Mouse (Mus musculus) lung, adult 2 months (tissue): ENCODE measurements around the gene Caap1. TPM values are rescaled to one million over a fixed set of nuclear protein-coding genes. Genes with fewer than 3 reads are reported as not detected.

Experiments
- DNase-seq: peaks from one replicate; pipeline ENCODE4 v3.0.0; 2022
- H3K4me1 ChIP-seq: fragments of 200-500 bp; 2 replicates; pipeline ENCODE4 v1.6.1; 2011; ENCODE audit warnings: low read length; ENCODE audit not compliant: control insufficient read depth, insufficient read depth
- H3K4me3 ChIP-seq: fragments of 200-500 bp; replicated peaks from 2 replicates; pipeline ENCODE3; 2011; ENCODE audit warnings: low read depth, mild to moderate bottlenecking, control low read depth, low read length; ENCODE audit errors: extremely low read depth
- CTCF ChIP-seq: fragments of 200-500 bp; IDR thresholded peaks from 2 replicates; pipeline ENCODE4 v1.5.1; 2011; ENCODE audit warnings: mild to moderate bottlenecking, low read length, control low read depth; ENCODE audit not compliant: insufficient read depth
- POLR2A ChIP-seq: fragments of 200-500 bp; IDR thresholded peaks from 2 replicates; pipeline ENCODE4 v1.6.1; 2011; ENCODE audit warnings: low read depth, mild to moderate bottlenecking, control low read depth, low read length, borderline replicate concordance; ENCODE audit errors: extremely low read depth
- WGBS: fragments of 180-500 bp; shearing (Covaris S2); methylation state at CpG from one replicate; pipeline ENCODE4 v1.1.7; 2018; 5-methylcytosine and 5-hydroxymethylcytosine counted together
- polyA plus RNA-seq: library from polyadenylated mRNA; depleted of rRNA; stranded (reverse); fragments of >200 nt; gene quantifications from 2 replicates; pipeline ENCODE4 v1.2.3, GENCODE M21; 2012; rRNA removed

Gene Caap1
- polyA plus RNA-seq = 5.2 and 7.7 TPM in 2 replicates

- WGBS = 1% methylated on average over 82 of the region's 83 CpGs
- Histone ChIP-seq H3K4me3 (peak within 1 kb of the TSS; percentile 93), H3K4me1 (peaks cover 2% of the 10 kb centered on the region; the same call in 1 of the 2 replicates)
- peak; percentile 95 for DNase-seq
- no peak for TF ChIP-seq CTCF
- peak; percentile 96 for TF ChIP-seq POLR2A
Measured at GRCm38 (mm10) chr4:94556265-94557054, at the start of gene Caap1, which contains the start of gene Gm10306. Gene Caap1, minus strand, starts transcription at chr4:94556796. Gene Gm10306, plus strand, starts transcription at chr4:94556546.

- peaks cover 5% of the 10 kb centered on the region for H3K4me1 ChIP-seq
- H3K4me3 ChIP-seq = no peak overlapping the region
- 89% methylated on average over 2 of the region's 2 CpGs for WGBS
- TF ChIP-seq CTCF (no peak), POLR2A (no peak)
- no peak for DNase-seq
Measured at GRCm38 (mm10) chr4:94605591-94605990, 49.0 kb upstream of the Caap1 start.

GRCm38 (mm10) chr4:94604452-94605019 lies 47.9 kb upstream of the Caap1 start:
- Histone ChIP-seq H3K4me3 (no peak overlapping the region), H3K4me1 (peaks cover 5% of the 10 kb centered on the region)
- 84% methylated on average over 2 of the region's 2 CpGs for WGBS
- no peak for TF ChIP-seq CTCF
- no peak for TF ChIP-seq POLR2A
- DNase-seq = no peak

GRCm38 (mm10) chr4:94603031-94603629 lies 46.5 kb upstream of the Caap1 start, which contains the start of gene Plaa:
Gene Plaa, minus strand, starts transcription at chr4:94603244.
- TF ChIP-seq CTCF (no peak), POLR2A (0 out of 2 replicates have a peak, but pooled peaks have one; percentile 42)
- DNase-seq = peak; percentile 95
- WGBS = under 1% methylated on average over 57 of the region's 61 CpGs

GRCm38 (mm10) chr4:94602496-94603030 lies 46.0 kb upstream of the Caap1 start:
- DNase-seq = no peak
- Histone ChIP-seq H3K4me3 (peak overlapping the region; percentile 88), H3K4me1 (peaks cover 5% of the 10 kb centered on the region)
- under 1% methylated on average over 33 of the region's 33 CpGs for WGBS
- TF ChIP-seq POLR2A (no peak), CTCF (no peak)

More at GRCm38 (mm10) chr4:94603031-94603629, 46.5 kb upstream of the Caap1 start, which contains the start of gene Plaa:
- Histone ChIP-seq H3K4me1 (peaks cover 5% of the 10 kb centered on the region), H3K4me3 (peak within 1 kb of the TSS; percentile 88)

GRCm38 (mm10) chr4:94601395-94601794 lies 44.8 kb upstream of the Caap1 start:
- WGBS = 67% methylated on average over 4 of the region's 4 CpGs
- TF ChIP-seq CTCF (no peak), POLR2A (no peak)
- no peak overlapping the region for H3K4me3 ChIP-seq
- H3K4me1 ChIP-seq = peaks cover 5% of the 10 kb centered on the region
- DNase-seq = no peak

- DNase-seq = no peak
Measured at GRCm38 (mm10) chr4:94592709-94593108, 36.1 kb upstream of the Caap1 start.

GRCm38 (mm10) chr4:94591765-94592381 lies 35.3 kb upstream of the Caap1 start:
- no peak for TF ChIP-seq POLR2A
- TF ChIP-seq CTCF = no peak
- H3K4me1 ChIP-seq = peaks cover 6% of the 10 kb centered on the region; the same call in 1 of the 2 replicates
- WGBS = 64% methylated on average over 4 of the region's 4 CpGs
- no peak for DNase-seq
- no peak overlapping the region for H3K4me3 ChIP-seq

More at GRCm38 (mm10) chr4:94592709-94593108, 36.1 kb upstream of the Caap1 start:
- no peak for TF ChIP-seq CTCF
- TF ChIP-seq POLR2A = no peak
- Histone ChIP-seq H3K4me1 (peaks cover 6% of the 10 kb centered on the region; the same call in 1 of the 2 replicates), H3K4me3 (no peak overlapping the region)

- DNase-seq = no peak
- Histone ChIP-seq H3K4me3 (no peak overlapping the region), H3K4me1 (no peaks in the 10 kb centered on the region)
- TF ChIP-seq CTCF (no peak), POLR2A (no peak)
- WGBS = 95% methylated on average over 4 of the region's 4 CpGs
Measured at GRCm38 (mm10) chr4:94572677-94573076, 16.1 kb upstream of the Caap1 start.
